Mouse (Mus musculus): ENCODE results near the gene Fryl. TPM values are rescaled to one million over a fixed set of nuclear protein-coding genes. Genes with fewer than 3 reads are reported as not detected.

Gene Fryl
- total RNA-seq, 2 experiments from 2014 or later, result 12.4 to 19.4 TPM

- no peak for DNase-seq
- intact Hi-C loops (cut with DNase I), result no loop called here
Measured at GRCm38 (mm10) chr5:72992474-72992873, 263.9 kb downstream of the Fryl start.

- intact Hi-C loops (cut with DNase I), result no loop called here
- no peak for DNase-seq
Measured at GRCm38 (mm10) chr5:72989756-72990155, 266.7 kb downstream of the Fryl start.

GRCm38 (mm10) chr5:72987786-72988185 is 268.6 kb downstream of the Fryl start:
- no peak for DNase-seq
- intact Hi-C loops (cut with DNase I), result no loop called here

GRCm38 (mm10) chr5:72984091-72984490 is 272.3 kb downstream of the Fryl start:
- intact Hi-C loops (cut with DNase I), result loop anchor here (2.0 kb wide), 2 partner anchors 89 to 399 kb away; no protein-coding TSS in a partner anchor
- DNase-seq, result no peak

GRCm38 (mm10) chr5:72976539-72976938 is 279.9 kb downstream of the Fryl start:
- intact Hi-C loops (cut with DNase I), result no loop called here
- DNase-seq, result no peak

GRCm38 (mm10) chr5:72975996-72976395 is 280.4 kb downstream of the Fryl start:
- intact Hi-C loops (cut with DNase I), result no loop called here

GRCm38 (mm10) chr5:72974602-72975001 is 281.8 kb downstream of the Fryl start, which contains the start of gene Gm10135:
Gene Gm10135 (minus strand): TSS chr5:72974702.
- no peak for DNase-seq
- intact Hi-C loops (cut with DNase I), result no loop called here

More at GRCm38 (mm10) chr5:72975996-72976395, 280.4 kb downstream of the Fryl start:
- no peak for DNase-seq

- intact Hi-C loops (cut with DNase I), result no loop called here
- DNase-seq, result no peak
Measured at GRCm38 (mm10) chr5:72972934-72973333, 283.5 kb downstream of the Fryl start.

GRCm38 (mm10) chr5:72972435-72972834 is 284.0 kb downstream of the Fryl start:
- intact Hi-C loops (cut with DNase I), result no loop called here
- no peak for DNase-seq

Other genes starting within 250 kb of the Fryl start
- under 1 TPM in 1 of 2 experiments, not detected in 1; 0.13 TPM for gene Slc10a4, start 249.7 kb downstream of the Fryl start, total RNA-seq (2021)
- 100 to 1,000 TPM; 134 to 143 TPM for gene Ociad1, start 36.2 kb upstream of the Fryl start, total RNA-seq (2021)
- gene Ociad2, start 84.4 kb upstream of the Fryl start, total RNA-seq (2021), result 10 to 100 TPM; 48.8 to 50.9 TPM
- gene Cwh43, start 149.5 kb upstream of the Fryl start, total RNA-seq (2021), result not detected
- gene Dcun1d4, start 224.4 kb upstream of the Fryl start, total RNA-seq (2021), result 1 to 10 TPM; 6.7 to 8.9 TPM